Mouse (Mus musculus) lung, embryonic 14.5 days (tissue): ENCODE data around the gene Acsl3. TPM values are rescaled to one million over a fixed set of nuclear protein-coding genes. Genes with fewer than 3 reads are reported as not detected.

ENCODE experiments used
- ATAC-seq: fragments of 200-750 bp; cut with Nextera tagmentation; 2 replicates; pipeline ENCODE4 v1.8.0; 2017; ENCODE audit warnings: mild to moderate bottlenecking, moderate TSS enrichment, moderate library complexity; ENCODE audit not compliant: insufficient read depth
- DNase-seq: peaks from one replicate; pipeline ENCODE4 v3.0.0-alpha.2; 2015
- H3K27ac ChIP-seq: fragments of 300-500 bp; sonication (generic); 2 replicates; pipeline ENCODE4 v1.5.1; 2014; ENCODE audit warnings: low read depth, mild to moderate bottlenecking, moderate library complexity
- H3K27me3 ChIP-seq: fragments of 300-500 bp; sonication (generic); 2 replicates; pipeline ENCODE4 v1.6.1; 2014; ENCODE audit warnings: low read length, control low read depth; ENCODE audit not compliant: insufficient read depth
- H3K36me3 ChIP-seq: fragments of 300-500 bp; sonication (generic); 2 replicates; pipeline ENCODE4 v1.6.1; 2014; ENCODE audit warnings: control low read depth; ENCODE audit not compliant: insufficient read depth
- H3K4me1 ChIP-seq: fragments of 300-500 bp; sonication (generic); 2 replicates; pipeline ENCODE4 v1.6.1; 2014; ENCODE audit warnings: antibody characterized with exemption, control low read depth; ENCODE audit not compliant: insufficient read depth
- H3K4me2 ChIP-seq: fragments of 300-500 bp; sonication (generic); 2 replicates; pipeline ENCODE4 v1.6.1; 2014; ENCODE audit warnings: mild to moderate bottlenecking
- H3K4me3 ChIP-seq: fragments of 300-500 bp; sonication (generic); 2 replicates; pipeline ENCODE4 v1.5.1; 2014; ENCODE audit warnings: low read depth, low read length
- H3K9ac ChIP-seq: fragments of 300-500 bp; sonication (generic); 2 replicates; pipeline ENCODE4 v1.6.1; 2014
- H3K9me3 ChIP-seq: fragments of 300-500 bp; sonication (generic); 2 replicates; pipeline ENCODE4 v1.6.1; 2016; ENCODE audit warnings: low read depth, low read length, control low read depth
- CTCF ChIP-seq: IDR thresholded peaks from 2 replicates; pipeline ENCODE4 v1.5.1; 2016; ENCODE audit warnings: antibody characterized with exemption, low read depth
- WGBS: fragments of 180-500 bp; shearing (Covaris S2); extraction: QIAGEN DNeasy Blood & Tissue Kit; methylation state at CpG from one replicate; pipeline ENCODE4 v1.1.7; 2014; 5-methylcytosine and 5-hydroxymethylcytosine counted together
- polyA plus RNA-seq: library from polyadenylated mRNA; unstranded; fragments of >200 nt; fragmentation: Nextera tagmentation; extraction: Ambion mirVana; gene quantifications from 2 replicates; pipeline ENCODE4 v1.2.1, GENCODE M21; 2014

The Acsl3 gene
- polyA plus RNA-seq, 1 experiment from 2014 or later, result 61.2 TPM

GRCm38 (mm10) chr1:78686872-78687271 is 29.2 kb downstream of the Acsl3 start:
- Histone ChIP-seq H3K36me3 (peaks cover 22% of the 10 kb centered on the region), H3K27me3 (no peaks in the 10 kb centered on the region), H3K4me1 (no peaks in the 10 kb centered on the region), H3K27ac (no peak overlapping the region), H3K4me3 (no peak overlapping the region), H3K9me3 (no peaks in the 10 kb centered on the region), H3K9ac (no peak overlapping the region), H3K4me2 (no peak overlapping the region)
- TF ChIP-seq CTCF, result peak; percentile 54
- ATAC-seq, result no peak
- peak; percentile 52 for DNase-seq

GRCm38 (mm10) chr1:78688149-78688548 is 30.5 kb downstream of the Acsl3 start:
- H3K4me1 ChIP-seq, result no peaks in the 10 kb centered on the region
- no peak for ATAC-seq
- no peaks in the 10 kb centered on the region for H3K27me3 ChIP-seq
- DNase-seq, result peak; percentile 34
- no peak overlapping the region for H3K9ac ChIP-seq
- WGBS, result 84% methylated on average over 7 of the region's 7 CpGs
- H3K9me3 ChIP-seq, result no peaks in the 10 kb centered on the region
- peak; percentile 30 for TF ChIP-seq CTCF
- H3K36me3 ChIP-seq, result peaks cover 29% of the 10 kb centered on the region
- H3K4me3 ChIP-seq, result no peak overlapping the region
- no peak overlapping the region for H3K27ac ChIP-seq
- no peak overlapping the region for H3K4me2 ChIP-seq

GRCm38 (mm10) chr1:78694503-78695258 is 37.1 kb downstream of the Acsl3 start:
- Histone ChIP-seq H3K36me3 (peaks cover 75% of the 10 kb centered on the region), H3K27ac (no peak overlapping the region), H3K4me3 (no peak overlapping the region), H3K27me3 (no peaks in the 10 kb centered on the region), H3K4me1 (no peaks in the 10 kb centered on the region), H3K9ac (no peak overlapping the region), H3K4me2 (no peak overlapping the region), H3K9me3 (no peaks in the 10 kb centered on the region)
- WGBS, result 87% methylated on average over 9 of the region's 9 CpGs
- TF ChIP-seq CTCF, result no peak
- DNase-seq (no peak), ATAC-seq (no peak)

GRCm38 (mm10) chr1:78696305-78696704 is 38.7 kb downstream of the Acsl3 start:
- ATAC-seq, result no peak
- H3K4me2 ChIP-seq, result no peak overlapping the region
- no peaks in the 10 kb centered on the region for H3K27me3 ChIP-seq
- no peaks in the 10 kb centered on the region for H3K4me1 ChIP-seq
- H3K4me3 ChIP-seq, result no peak overlapping the region
- TF ChIP-seq CTCF, result no peak
- peaks cover 74% of the 10 kb centered on the region for H3K36me3 ChIP-seq
- H3K27ac ChIP-seq, result no peak overlapping the region
- H3K9me3 ChIP-seq, result no peaks in the 10 kb centered on the region
- DNase-seq, result no peak
- 83% methylated on average over 2 of the region's 2 CpGs for WGBS
- H3K9ac ChIP-seq, result no peak overlapping the region

- H3K27me3 ChIP-seq, result no peaks in the 10 kb centered on the region
- no peaks in the 10 kb centered on the region for H3K9me3 ChIP-seq
- no peak overlapping the region for H3K4me3 ChIP-seq
- H3K9ac ChIP-seq, result no peak overlapping the region
- no peak for ATAC-seq
- H3K4me1 ChIP-seq, result no peaks in the 10 kb centered on the region
- no peak overlapping the region for H3K27ac ChIP-seq
- DNase-seq, result no peak
- no peak for TF ChIP-seq CTCF
- H3K4me2 ChIP-seq, result no peak overlapping the region
- 88% methylated on average over 5 of the region's 5 CpGs for WGBS
- H3K36me3 ChIP-seq, result peaks cover 78% of the 10 kb centered on the region
Observed at GRCm38 (mm10) chr1:78696903-78697302, 39.3 kb downstream of the Acsl3 start.

GRCm38 (mm10) chr1:78698138-78698537 is 40.5 kb downstream of the Acsl3 start:
- ATAC-seq (no peak), DNase-seq (no peak)
- no peak for TF ChIP-seq CTCF
- Histone ChIP-seq H3K4me1 (no peaks in the 10 kb centered on the region), H3K9ac (no peak overlapping the region), H3K4me2 (no peak overlapping the region), H3K27me3 (no peaks in the 10 kb centered on the region), H3K36me3 (peaks cover 79% of the 10 kb centered on the region), H3K27ac (no peak overlapping the region), H3K9me3 (no peaks in the 10 kb centered on the region), H3K4me3 (no peak overlapping the region)
- WGBS, result 66% methylated on average over 6 of the region's 6 CpGs

GRCm38 (mm10) chr1:78701740-78702139 is 44.1 kb downstream of the Acsl3 start:
- no peak overlapping the region for H3K4me2 ChIP-seq
- H3K9ac ChIP-seq, result no peak overlapping the region
- H3K4me1 ChIP-seq, result no peaks in the 10 kb centered on the region
- TF ChIP-seq CTCF, result no peak
- H3K27me3 ChIP-seq, result no peaks in the 10 kb centered on the region
- no peaks in the 10 kb centered on the region for H3K9me3 ChIP-seq
- no peak overlapping the region for H3K4me3 ChIP-seq
- no peak overlapping the region for H3K27ac ChIP-seq
- WGBS, result 88% methylated on average over 3 of the region's 3 CpGs
- DNase-seq, result no peak
- no peak for ATAC-seq
- peaks cover 73% of the 10 kb centered on the region for H3K36me3 ChIP-seq
